Mouse (Mus musculus) ovary, postnatal 14 days (tissue): ENCODE data around the gene Taf6.
A peak's percentile ranks its signal among the peaks of the same experiment; 100 is the strongest.

ENCODE experiments used
- DNase-seq: peaks from one replicate; pipeline ENCODE4 v3.0.0; 2022; ENCODE audit warnings: low spot score

Taf6 gene

GRCm38 (mm10) chr5:138171695-138172491 lies 15.4 kb downstream of the Taf6 start, which contains the start of the genes Ap4m1 and Mcm7:
Gene Ap4m1 (plus strand): TSS chr5:138172002.
Gene Mcm7 (minus strand): TSS chr5:138172422.
- peak; percentile 98 for DNase-seq

- DNase-seq, result peak; percentile 95
These were observed 16.2 kb downstream of the Taf6 start for GRCm38 (mm10) chr5:138170936-138171561.

- DNase-seq, result no peak
These were observed 21.7 kb downstream of the Taf6 start for GRCm38 (mm10) chr5:138165594-138165993.

- no peak for DNase-seq
These were observed 23.6 kb downstream of the Taf6 start for GRCm38 (mm10) chr5:138163610-138164009.

- no peak for DNase-seq
These were observed 24.2 kb downstream of the Taf6 start for GRCm38 (mm10) chr5:138163046-138163445.

- peak; percentile 91 for DNase-seq
These were observed 26.2 kb downstream of the Taf6 start, which contains the start of gene Cops6 for GRCm38 (mm10) chr5:138160842-138161665. Gene Cops6 (plus strand): TSS chr5:138161071.

- DNase-seq, result no peak
These were observed 27.0 kb downstream of the Taf6 start for GRCm38 (mm10) chr5:138160224-138160762.

GRCm38 (mm10) chr5:138155443-138155976 lies 31.7 kb downstream of the Taf6 start, which contains the start of gene Zfp113:
Gene Zfp113 (minus strand): TSS chr5:138155744.
- DNase-seq, result peak; percentile 80

- no peak for DNase-seq
These were observed 32.9 kb downstream of the Taf6 start for GRCm38 (mm10) chr5:138154390-138154789.

- DNase-seq, result no peak
These were observed 48.7 kb downstream of the Taf6 start for GRCm38 (mm10) chr5:138138585-138138984.

- peak; percentile 41 for DNase-seq
These were observed 49.2 kb downstream of the Taf6 start for GRCm38 (mm10) chr5:138137935-138138549.

GRCm38 (mm10) chr5:138137257-138137656 lies 50.0 kb downstream of the Taf6 start:
- DNase-seq, result no peak

GRCm38 (mm10) chr5:138132425-138133064 lies 54.7 kb downstream of the Taf6 start:
- no peak for DNase-seq
